Mouse (Mus musculus): ENCODE data around the gene Vstm2l.
A peak's percentile ranks its signal among the peaks of the same experiment; 100 is the strongest.

The Vstm2l gene

DNA sequence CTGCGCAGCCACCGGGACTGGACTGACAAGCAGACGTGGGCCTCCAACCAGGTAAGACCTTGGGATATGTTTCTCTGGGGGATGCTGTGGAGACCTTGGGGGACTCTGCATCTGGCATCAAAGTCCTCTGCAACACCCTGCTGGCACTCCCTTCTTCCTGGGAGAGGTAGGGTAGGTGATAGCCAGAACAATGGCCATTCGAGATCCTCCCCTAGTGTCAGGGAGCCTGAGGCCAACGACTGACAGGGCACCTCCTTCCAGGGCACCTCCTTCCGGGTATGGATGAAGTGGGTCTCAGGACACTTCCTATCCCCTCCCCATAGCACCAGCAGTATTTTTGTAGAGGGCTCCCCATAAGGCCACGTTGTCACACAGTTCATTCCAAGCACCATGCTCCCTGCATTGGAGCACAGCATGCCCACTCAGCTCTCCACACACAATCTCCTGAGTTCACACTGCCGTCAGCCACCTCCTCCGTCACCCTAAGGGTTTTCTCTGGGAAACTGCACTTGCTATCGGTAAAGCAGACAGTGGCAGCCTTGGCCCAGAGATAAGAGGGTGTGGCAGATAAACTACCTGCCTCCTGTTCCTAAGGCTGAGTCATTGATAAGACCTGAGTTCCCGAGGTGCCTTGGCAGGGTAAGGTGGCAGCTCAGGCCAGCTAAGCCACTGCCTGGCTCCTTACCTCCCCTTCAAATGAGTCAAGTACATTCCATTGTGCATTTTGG, 21.2 kb downstream of the Vstm2l start:
- no peak for DNase-seq

- no peak for DNase-seq
These were observed 22.2 kb downstream of the Vstm2l start for GRCm38 (mm10) chr2:157936676-157937075.

DNA sequence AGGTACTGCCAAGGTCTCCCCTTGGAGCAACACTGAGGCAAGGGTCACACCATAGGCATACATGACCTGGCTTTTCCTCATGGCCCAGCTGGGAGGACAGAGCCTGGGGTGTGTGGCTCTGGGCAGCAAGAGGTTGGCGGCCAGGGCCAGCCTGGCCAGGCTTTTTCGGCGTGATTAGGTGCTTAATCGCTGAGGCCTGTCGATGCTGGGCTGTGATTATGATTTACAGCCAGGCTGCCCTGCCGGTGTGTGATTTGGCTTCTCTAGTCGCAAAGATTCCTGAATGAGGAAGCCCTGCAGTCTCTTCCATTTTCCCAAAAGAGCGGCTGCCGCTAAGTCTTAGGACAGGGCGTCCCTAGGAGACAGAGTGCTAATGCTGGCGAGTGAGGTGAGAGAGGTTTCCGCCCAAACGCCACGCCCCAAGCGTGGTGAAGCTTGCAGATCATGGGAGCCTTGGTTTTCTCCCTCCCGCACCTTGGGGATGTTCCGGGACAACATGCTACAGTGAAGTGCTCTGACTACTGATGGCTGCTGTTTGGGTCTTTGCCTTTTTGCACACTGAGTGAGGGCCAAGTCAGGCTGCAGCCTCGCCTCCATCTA, 26.2 kb downstream of the Vstm2l start:
- DNase-seq: no peak

DNA sequence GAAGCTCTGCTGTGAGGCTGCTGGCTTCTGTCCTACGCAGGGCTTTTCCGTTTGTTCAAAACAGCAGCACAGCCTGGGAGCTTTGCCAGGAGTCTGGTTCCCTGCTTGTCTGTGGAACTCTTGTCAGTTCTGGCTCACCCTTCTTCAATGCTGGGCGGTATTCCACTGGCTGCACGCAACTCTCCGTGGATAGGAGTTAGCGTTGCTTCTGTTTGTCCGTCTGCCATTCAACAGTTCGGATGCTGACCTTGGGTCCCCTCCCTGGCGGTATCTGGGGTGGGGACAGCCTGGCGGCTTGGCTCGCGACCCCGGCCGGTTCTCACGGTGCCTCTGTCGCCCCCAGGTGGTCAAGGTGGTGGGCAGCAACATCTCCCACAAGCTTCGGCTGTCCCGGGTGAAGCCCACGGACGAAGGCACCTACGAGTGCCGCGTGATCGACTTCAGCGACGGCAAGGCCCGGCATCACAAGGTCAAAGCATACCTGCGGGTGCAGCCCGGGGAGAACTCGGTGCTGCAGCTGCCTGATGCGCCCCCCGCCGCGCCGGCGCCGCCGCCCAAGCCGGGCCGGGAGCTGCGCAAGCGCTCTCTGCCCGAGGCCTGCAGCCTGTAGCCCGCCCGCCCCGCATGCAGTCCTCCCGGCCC, 29.2 kb downstream of the Vstm2l start:
- DNase-seq: peak; percentile 77

DNA sequence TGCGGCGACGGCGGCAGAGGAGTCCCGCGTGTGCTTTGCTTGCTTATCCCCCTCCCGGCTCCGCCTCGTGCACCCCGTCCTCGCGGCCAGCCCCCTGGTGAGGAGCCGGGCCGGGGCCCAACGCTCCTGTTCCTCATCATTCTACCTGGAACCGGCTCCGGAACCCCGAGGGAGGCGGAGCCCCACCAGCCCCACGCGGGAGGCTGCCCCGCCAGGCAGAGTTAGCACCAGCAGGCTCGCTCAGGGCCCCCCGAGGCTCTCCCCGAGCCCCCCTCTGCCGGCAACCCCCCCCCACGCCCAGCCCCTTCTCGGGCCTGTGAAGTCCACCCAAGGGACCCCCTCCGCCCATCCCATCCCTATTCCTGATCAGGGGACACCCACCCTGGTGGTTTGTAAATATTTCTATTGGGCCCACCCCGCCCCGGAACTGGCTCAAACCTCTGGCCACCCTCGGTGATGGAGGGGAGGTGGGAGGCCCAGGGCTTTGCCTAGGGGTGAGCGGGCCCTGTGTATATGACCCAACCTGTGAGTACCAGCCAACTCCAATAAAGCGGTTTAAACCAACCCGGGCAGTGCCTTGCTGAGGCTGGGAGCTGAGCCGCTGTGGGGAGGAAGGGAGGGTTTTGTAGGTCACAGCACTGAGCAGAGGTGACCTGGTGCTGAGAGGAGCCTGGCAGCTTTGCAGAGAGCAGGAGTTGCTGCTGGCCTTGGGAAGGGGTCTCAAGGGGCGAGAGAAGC, 29.9 kb downstream of the Vstm2l start:
- DNase-seq: peak; percentile 51

DNA sequence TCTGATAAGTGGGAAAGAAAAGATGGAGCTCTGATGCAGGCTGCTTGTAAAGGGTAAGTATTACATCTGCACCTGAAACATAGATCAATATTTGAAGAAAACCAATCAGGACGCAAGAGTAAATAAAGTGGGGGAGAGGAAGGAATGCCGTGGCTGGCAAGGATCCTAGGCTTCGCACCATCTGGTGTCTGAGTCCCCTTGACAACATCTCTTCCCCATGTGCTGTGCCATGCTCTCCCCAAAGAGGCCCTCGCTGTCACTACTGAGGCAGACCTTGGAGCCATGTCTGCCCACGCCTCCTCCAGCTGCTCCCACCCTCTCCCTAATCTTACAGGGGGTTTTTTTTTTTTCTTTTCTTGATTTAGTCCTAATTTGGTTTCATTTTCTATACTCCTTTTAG, 39.5 kb downstream of the Vstm2l start:
- DNase-seq: no peak

- peak; percentile 31 for DNase-seq
These were observed 43.3 kb downstream of the Vstm2l start for GRCm38 (mm10) chr2:157957707-157958108.

- no peak for DNase-seq
These were observed 53.4 kb downstream of the Vstm2l start for GRCm38 (mm10) chr2:157967856-157968255.

- no peak for DNase-seq
These were observed 55.7 kb downstream of the Vstm2l start for GRCm38 (mm10) chr2:157970124-157970523.

- peak; percentile 42 for DNase-seq
These were observed 56.2 kb downstream of the Vstm2l start for GRCm38 (mm10) chr2:157970669-157971068.

DNA sequence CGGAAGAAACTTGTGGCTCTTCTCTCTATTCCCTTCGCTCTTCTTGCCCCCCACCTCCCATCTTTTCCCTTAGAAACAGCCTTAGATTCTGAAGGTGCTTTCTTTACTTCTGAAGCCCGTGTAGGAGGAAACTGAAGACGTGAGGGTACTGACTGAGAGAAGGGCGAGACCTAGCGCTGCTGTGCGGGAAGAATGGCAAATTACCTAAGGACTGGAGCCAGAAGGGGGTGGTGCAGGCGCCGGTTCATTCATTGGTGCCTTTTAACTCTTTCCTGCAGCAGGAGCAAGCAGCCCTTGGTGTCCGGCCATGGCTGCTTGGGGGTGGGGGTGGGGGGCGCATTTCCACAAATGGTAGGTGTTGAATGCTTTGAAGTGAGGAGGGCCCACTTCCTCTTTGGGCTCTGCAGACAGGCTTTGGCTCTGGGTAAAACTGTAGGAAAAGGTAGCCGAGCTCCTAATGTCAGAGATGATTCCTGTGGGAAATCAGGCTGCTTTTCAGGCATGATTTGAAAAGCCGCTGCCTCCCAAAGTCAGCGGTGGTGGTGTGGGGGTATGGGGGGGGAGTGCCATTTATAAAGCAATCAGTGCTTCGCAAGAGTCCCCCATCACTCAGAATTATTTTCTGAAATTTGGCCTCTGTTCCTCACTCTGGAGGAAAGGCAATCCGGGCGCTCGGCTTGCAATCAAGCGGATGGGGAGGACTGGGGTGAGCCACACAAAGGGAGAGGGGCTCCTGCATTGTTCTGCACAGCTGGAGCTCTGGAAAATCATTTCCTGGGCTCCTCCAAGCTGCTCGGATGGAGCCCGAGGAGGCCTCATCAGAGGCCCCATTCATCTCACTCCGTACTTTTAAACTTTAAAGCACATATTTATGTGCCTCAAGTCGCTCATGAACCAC, 60.4 kb downstream of the Vstm2l start:
- no peak for DNase-seq

DNA sequence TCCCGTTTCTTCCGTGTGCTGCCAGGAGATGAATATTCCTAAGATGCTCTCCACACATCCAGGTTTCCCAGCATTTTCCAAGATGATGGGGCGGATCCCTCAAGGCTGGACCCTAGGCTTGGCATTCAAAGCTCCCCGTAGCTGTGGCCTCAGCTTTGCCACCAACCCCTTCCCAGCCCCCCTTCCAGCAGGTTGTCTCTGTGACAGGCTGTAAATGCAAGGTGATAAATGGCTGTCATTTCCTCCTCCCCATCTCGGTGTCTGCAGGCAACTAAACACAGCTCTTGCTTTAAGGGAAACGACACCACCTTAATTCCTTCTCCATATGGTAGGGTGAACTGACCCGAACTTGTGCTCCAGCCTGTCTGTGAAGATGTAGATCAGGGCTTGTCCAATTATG, 61.1 kb downstream of the Vstm2l start:
- no peak for DNase-seq

- no peak for DNase-seq
These were observed 64.8 kb downstream of the Vstm2l start for GRCm38 (mm10) chr2:157979241-157979640.

GRCm38 (mm10) chr2:157982727-157983126, 68.3 kb downstream of the Vstm2l start:
- no peak for DNase-seq

DNA sequence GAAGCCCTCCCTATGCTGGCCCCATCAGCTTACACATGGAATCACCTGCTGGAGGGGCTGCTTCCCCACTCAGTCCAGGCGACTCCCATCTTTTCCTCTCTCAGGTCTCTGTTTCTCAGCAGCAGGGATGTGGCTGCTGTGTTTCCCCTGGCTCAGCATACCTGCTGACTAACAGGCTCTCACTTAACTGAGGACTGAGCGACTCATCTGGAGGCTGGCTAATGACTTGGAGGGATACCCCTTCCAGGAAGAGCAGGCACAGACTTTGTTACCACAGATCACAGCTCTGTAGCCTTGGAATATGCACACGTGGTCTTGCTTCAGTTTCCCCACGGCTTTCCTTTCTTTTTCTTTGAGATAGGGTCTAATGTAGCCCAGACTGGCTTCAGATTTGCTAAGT, 68.8 kb downstream of the Vstm2l start:
- DNase-seq: no peak

- no peak for DNase-seq
These were observed 71.2 kb downstream of the Vstm2l start for GRCm38 (mm10) chr2:157985611-157986010.

GRCm38 (mm10) chr2:157986235-157986634, 71.8 kb downstream of the Vstm2l start:
- no peak for DNase-seq

DNA sequence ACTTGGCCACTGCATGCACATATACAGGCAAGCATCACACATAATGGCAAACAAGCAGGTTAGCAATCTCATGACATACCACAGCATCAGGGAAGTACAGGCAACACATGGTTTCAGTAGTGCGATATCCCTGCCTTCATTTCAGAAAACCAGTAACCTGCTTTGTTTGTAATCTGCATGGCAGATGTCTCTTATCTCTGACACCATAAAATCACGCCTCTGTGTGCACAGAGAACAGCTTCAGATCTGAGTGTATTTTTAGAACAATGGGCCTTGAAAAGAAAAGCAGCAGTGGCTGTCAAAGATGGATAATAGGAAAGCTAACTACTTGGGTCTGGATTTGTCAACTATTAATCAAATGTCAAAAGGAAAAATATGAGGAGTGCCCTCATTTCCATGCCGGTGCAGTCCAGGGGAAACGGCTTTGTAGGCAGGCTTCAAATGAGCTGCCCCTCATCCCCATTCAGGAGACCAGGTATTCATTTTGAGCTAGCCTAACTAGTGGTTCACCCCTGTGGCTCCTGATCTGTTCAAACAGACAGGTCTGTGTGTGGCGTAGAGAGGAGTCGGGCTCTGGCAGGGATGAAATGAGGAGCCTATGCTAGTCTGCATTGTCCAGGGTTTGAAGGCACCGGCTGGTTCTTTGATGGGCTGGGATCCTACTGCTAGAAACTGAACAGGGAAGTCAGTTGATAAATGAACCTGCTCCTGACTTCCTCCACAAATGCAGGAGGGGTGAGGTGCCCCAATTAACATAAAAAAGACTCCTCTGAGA, 74.2 kb downstream of the Vstm2l start:
- DNase-seq: no peak

DNA sequence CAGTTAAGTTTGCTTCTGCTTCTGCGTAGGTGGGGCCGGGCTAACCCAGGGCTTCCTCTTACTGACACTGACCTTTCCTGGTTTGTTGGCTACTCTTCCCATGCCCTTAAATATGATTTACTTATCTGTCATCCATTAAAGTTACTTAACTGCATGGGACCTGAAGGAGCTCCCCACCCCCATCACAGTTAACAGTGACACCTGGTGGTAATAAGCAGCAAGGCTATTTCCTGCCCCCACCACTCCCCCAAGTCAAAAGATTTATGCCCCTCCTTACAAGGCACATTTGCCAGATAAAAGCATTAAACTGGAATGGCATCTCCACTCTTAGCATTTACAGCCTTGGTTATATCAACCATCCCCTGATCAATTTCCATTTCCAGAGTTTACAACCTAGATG, 75.5 kb downstream of the Vstm2l start:
- no peak for DNase-seq

DNA sequence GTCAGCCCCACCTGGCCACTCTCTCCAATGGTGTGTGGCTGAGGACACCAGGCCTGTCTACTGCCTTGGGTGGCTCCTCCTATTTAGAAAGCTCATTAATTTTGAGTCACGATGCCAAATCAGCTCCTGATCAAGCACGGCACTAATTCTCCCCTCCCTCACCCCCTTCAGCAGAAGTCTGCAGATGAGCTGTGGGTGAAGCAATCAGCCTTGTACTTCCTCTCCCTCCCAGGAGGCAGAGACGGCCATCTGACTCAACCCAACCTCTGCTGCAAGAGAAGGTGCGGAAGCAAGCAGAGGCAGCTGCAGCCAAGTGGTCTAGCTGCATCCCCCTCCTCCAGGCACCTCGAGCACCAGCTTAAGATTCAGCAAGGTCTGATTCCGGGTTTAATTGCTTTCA, 76.6 kb downstream of the Vstm2l start:
- DNase-seq: no peak

DNA sequence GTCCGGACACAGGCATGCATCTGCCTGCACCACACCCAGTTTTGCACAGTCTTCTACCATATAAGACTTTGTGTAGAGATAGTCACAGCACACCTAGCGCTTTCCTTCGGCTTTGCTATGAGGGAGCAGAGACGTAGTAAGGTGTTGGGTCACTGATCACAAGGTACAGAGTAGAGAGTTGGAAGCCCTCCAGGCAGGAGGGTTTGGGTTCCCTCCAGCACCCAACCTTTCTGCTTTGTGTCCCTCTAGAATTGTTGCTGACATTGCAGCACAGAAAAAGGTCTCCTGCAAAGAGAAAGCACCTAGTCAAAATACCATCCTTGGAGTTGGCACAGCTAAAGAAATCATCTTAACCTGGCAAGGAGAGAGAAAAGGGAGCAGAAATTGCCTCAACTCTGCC, 78.0 kb downstream of the Vstm2l start:
- peak; percentile 38 for DNase-seq

Measured in kidney, adult 18-20 months (tissue).